Mouse (Mus musculus) liver, embryonic 14.5 days (tissue): Measurements from ENCODE around the gene Tnfsf13b. TPM values are rescaled to one million over a fixed set of nuclear protein-coding genes. Genes with fewer than 3 reads are reported as not detected.
A peak's percentile ranks its signal among the peaks of the same experiment; 100 is the strongest.

Experiments used
- ATAC-seq: fragments of 200-750 bp; cut with Nextera tagmentation; 2 replicates; pipeline ENCODE4 v1.8.0; 2017; ENCODE audit warnings: moderate number of reproducible peaks, mild to moderate bottlenecking, moderate library complexity; ENCODE audit not compliant: insufficient read depth
- DNase-seq, 3 experiments: peaks; one replicate each; pipeline ENCODE4 v3.0.0-alpha.2; 2012 to 2013; ENCODE audit warnings: low read depth in 3 of 3, low spot score in 3 of 3
- H3K27ac ChIP-seq: fragments of 300-500 bp; sonication (generic); 2 replicates; pipeline ENCODE4 v1.5.1; 2014; ENCODE audit warnings: moderate library complexity, mild to moderate bottlenecking, control low read depth, inconsistent platforms
- H3K27me3 ChIP-seq: fragments of 300-500 bp; sonication (generic); 2 replicates; pipeline ENCODE4 v1.6.1; 2014; ENCODE audit warnings: mild to moderate bottlenecking, low read length, moderate library complexity; ENCODE audit not compliant: control insufficient read depth, insufficient read depth
- H3K36me3 ChIP-seq: fragments of 300-500 bp; sonication (generic); replicated peaks from 2 replicates; pipeline ENCODE4 v1.6.1; 2014; ENCODE audit warnings: low read depth; ENCODE audit not compliant: control insufficient read depth, insufficient read depth
- H3K4me1 ChIP-seq, 2 experiments: fragments of 200-500 bp in 1 of 2; fragments of 300-500 bp in 1 of 2; sonication (generic) in 1 of 2; replicated peaks; 2 replicates each; pipeline ENCODE4 v1.6.1; 2012 to 2014; ENCODE audit warnings: antibody characterized with exemption in 1 of 2, inconsistent platforms in 1 of 2, low read length in 1 of 2; ENCODE audit not compliant: control insufficient read depth in 2 of 2, insufficient read depth in 2 of 2
- H3K4me2 ChIP-seq: fragments of 300-500 bp; sonication (generic); 2 replicates; pipeline ENCODE4 v1.6.1; 2014; ENCODE audit warnings: low read depth, mild to moderate bottlenecking, control low read depth, moderate library complexity
- H3K4me3 ChIP-seq, 2 experiments: fragments of 200-500 bp in 1 of 2; fragments of 300-500 bp in 1 of 2; sonication (generic) in 1 of 2; 2 replicates each; pipeline ENCODE4 v1.5.1; 2012 to 2014; ENCODE audit warnings: low read depth in 2 of 2, low read length in 2 of 2, mild to moderate bottlenecking in 2 of 2, control low read depth in 1 of 2, inconsistent platforms in 1 of 2, moderate library complexity in 1 of 2; ENCODE audit not compliant: insufficient read depth in 1 of 2
- H3K9ac ChIP-seq: fragments of 300-500 bp; sonication (generic); replicated peaks from 2 replicates; pipeline ENCODE4 v1.6.1; 2014; ENCODE audit warnings: mild to moderate bottlenecking, control low read depth, moderate library complexity
- H3K9me3 ChIP-seq: fragments of 300-500 bp; sonication (generic); 2 replicates; pipeline ENCODE4 v1.6.1; 2016; ENCODE audit warnings: low read length, mixed read lengths; ENCODE audit not compliant: control insufficient read depth
- CTCF ChIP-seq: IDR thresholded peaks from 2 replicates; pipeline ENCODE4 v1.5.1; 2016; ENCODE audit warnings: antibody characterized with exemption, low read depth, control low read depth
- EP300 ChIP-seq: IDR thresholded peaks from 2 replicates; pipeline ENCODE4 v1.6.1; 2016; ENCODE audit warnings: antibody characterized with exemption, low read depth
- WGBS: fragments of 180-500 bp; shearing (Covaris S2); extraction: QIAGEN DNeasy Blood & Tissue Kit; methylation state at CpG from one replicate; pipeline ENCODE4 v1.1.7; 2014; ENCODE audit not compliant: insufficient replicate concordance; 5-methylcytosine and 5-hydroxymethylcytosine counted together
- polyA plus RNA-seq, 2 experiments: library from polyadenylated mRNA; depleted of rRNA in 1 of 2; stranded (reverse) in 1 of 2; unstranded in 1 of 2; fragments of >200 nt; fragmentation: Nextera tagmentation in 1 of 2; extraction: Ambion mirVana in 1 of 2; gene quantifications; 2 replicates each; pipeline versions ENCODE4 v1.2.1 to v1.2.3; 2012 to 2014

Tnfsf13b gene
- polyA plus RNA-seq, 2 experiments, result 0.15 to 0.17 TPM

- ATAC-seq, result no peak
- no peaks in the 10 kb centered on the region for H3K4me1 ChIP-seq
- WGBS, result 48% methylated on average over 13 of the region's 13 CpGs
- H3K4me2 ChIP-seq, result no peak overlapping the region
- DNase-seq, result peak in 1 of 3 experiments; percentile 14
- H3K36me3 ChIP-seq, result no peaks in the 10 kb centered on the region
- no peaks in the 10 kb centered on the region for H3K27me3 ChIP-seq
- H3K27ac ChIP-seq, result no peak overlapping the region
- no peak overlapping the region for H3K4me3 ChIP-seq
- no peak overlapping the region for H3K9ac ChIP-seq
- TF ChIP-seq EP300 (no peak), CTCF (peak; percentile 44)
- no peaks in the 10 kb centered on the region for H3K9me3 ChIP-seq
Observed at GRCm38 (mm10) chr8:10043842-10044510, 37.7 kb downstream of the Tnfsf13b start.

GRCm38 (mm10) chr8:10045743-10046142 lies 39.5 kb downstream of the Tnfsf13b start:
- TF ChIP-seq EP300 (no peak), CTCF (no peak)
- H3K4me1 ChIP-seq, result no peaks in the 10 kb centered on the region
- WGBS, result 44% methylated on average over 1 of the region's 1 CpGs

GRCm38 (mm10) chr8:10049162-10049561 lies 42.9 kb downstream of the Tnfsf13b start:
- no peaks in the 10 kb centered on the region for H3K9me3 ChIP-seq
- H3K9ac ChIP-seq, result no peak overlapping the region
- H3K4me1 ChIP-seq, result no peaks in the 10 kb centered on the region
- no peak overlapping the region for H3K4me2 ChIP-seq
- DNase-seq (no peak), ATAC-seq (no peak)
- TF ChIP-seq CTCF (no peak), EP300 (no peak)
- H3K4me3 ChIP-seq, result no peak overlapping the region
- H3K36me3 ChIP-seq, result no peaks in the 10 kb centered on the region
- H3K27me3 ChIP-seq, result no peaks in the 10 kb centered on the region
- no peak overlapping the region for H3K27ac ChIP-seq
- WGBS, result 49% methylated on average over 8 of the region's 8 CpGs

More at GRCm38 (mm10) chr8:10045743-10046142, 39.5 kb downstream of the Tnfsf13b start:
- Histone ChIP-seq H3K27me3 (no peaks in the 10 kb centered on the region), H3K27ac (no peak overlapping the region), H3K4me2 (no peak overlapping the region), H3K9ac (no peak overlapping the region), H3K36me3 (no peaks in the 10 kb centered on the region), H3K4me3 (no peak overlapping the region), H3K9me3 (no peaks in the 10 kb centered on the region)
- no peak for ATAC-seq
- DNase-seq, result no peak

GRCm38 (mm10) chr8:10051576-10051975 lies 45.3 kb downstream of the Tnfsf13b start:
- Histone ChIP-seq H3K27ac (no peak overlapping the region), H3K4me3 (no peak overlapping the region), H3K4me1 (no peaks in the 10 kb centered on the region), H3K27me3 (no peaks in the 10 kb centered on the region), H3K9me3 (no peaks in the 10 kb centered on the region), H3K4me2 (no peak overlapping the region), H3K9ac (no peak overlapping the region), H3K36me3 (no peaks in the 10 kb centered on the region)
- no peak for DNase-seq
- ATAC-seq, result no peak
- 42% methylated on average over 3 of the region's 3 CpGs for WGBS
- no peak for TF ChIP-seq CTCF

- Histone ChIP-seq H3K4me1 (no peaks in the 10 kb centered on the region), H3K9me3 (no peaks in the 10 kb centered on the region), H3K4me2 (no peak overlapping the region), H3K36me3 (no peaks in the 10 kb centered on the region), H3K27ac (no peak overlapping the region), H3K4me3 (no peak overlapping the region), H3K27me3 (no peaks in the 10 kb centered on the region), H3K9ac (no peak overlapping the region)
- no peak for TF ChIP-seq CTCF
- TF ChIP-seq EP300, result no peak
- ATAC-seq, result no peak
- 11% methylated on average over 3 of the region's 3 CpGs for WGBS
- DNase-seq, result no peak
Observed at GRCm38 (mm10) chr8:10053571-10053990, 47.3 kb downstream of the Tnfsf13b start.
